Mouse (Mus musculus) fibroblast of lung, adult 2 months (primary cell): ENCODE data around the gene Astn2.
A peak's percentile ranks its signal among the peaks of the same experiment; 100 is the strongest.

Source experiments
- DNase-seq: peaks from one replicate; pipeline ENCODE4 v3.0.0-alpha.2; 2011; ENCODE audit warnings: low read depth

Astn2 gene

DNA sequence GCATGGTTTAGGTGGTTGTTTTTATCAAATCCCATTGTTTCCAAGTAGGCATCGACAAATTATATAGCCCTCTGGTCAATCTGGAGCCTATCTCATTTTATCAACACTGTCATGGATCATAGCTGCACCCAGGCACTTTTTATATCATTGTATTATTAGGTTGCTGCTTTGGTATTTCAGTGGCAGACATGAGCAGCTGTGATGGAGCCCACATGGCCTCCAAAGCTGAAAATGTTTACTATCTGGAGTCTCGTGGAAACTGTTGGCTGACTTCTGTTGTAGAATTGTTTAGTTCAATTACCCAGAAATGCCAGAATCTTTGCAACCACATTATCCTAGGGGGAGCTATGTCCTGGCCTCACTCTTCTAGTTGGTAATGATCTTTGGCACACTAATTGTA, 732.1 kb downstream of the Astn2 start:
- DNase-seq: no peak

- DNase-seq: no peak
Measured at GRCm38 (mm10) chr4:65671585-65672184, 732.7 kb downstream of the Astn2 start.

- DNase-seq: no peak
Measured at GRCm38 (mm10) chr4:65667030-65667610, 737.3 kb downstream of the Astn2 start.

DNA sequence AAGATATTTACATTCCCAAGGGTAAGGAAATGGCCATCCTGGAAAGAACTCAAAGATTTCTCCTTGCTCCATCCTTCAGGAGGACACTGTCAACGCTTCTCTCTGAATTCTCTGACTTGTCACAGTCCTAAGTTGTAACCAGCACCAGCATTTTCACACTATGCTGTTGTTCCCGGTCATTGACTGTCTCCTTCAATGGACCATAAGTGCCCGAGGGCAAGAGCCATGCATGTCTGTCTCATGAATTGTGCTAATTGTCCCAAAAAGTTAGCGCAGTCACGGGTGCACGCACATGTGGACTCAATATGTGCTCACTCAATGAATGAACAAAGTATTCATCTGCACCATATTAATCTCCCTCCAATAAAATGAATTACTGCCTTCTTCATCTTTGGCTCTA, 741.2 kb downstream of the Astn2 start:
- no peak for DNase-seq

GRCm38 (mm10) chr4:65654723-65655122, 749.7 kb downstream of the Astn2 start:
- peak; percentile 18 for DNase-seq

GRCm38 (mm10) chr4:65642611-65643010, 761.8 kb downstream of the Astn2 start:
- no peak for DNase-seq

- DNase-seq: no peak
Measured at GRCm38 (mm10) chr4:65638231-65638630, 766.2 kb downstream of the Astn2 start.

GRCm38 (mm10) chr4:65620125-65620524, 784.3 kb downstream of the Astn2 start:
- no peak for DNase-seq

DNA sequence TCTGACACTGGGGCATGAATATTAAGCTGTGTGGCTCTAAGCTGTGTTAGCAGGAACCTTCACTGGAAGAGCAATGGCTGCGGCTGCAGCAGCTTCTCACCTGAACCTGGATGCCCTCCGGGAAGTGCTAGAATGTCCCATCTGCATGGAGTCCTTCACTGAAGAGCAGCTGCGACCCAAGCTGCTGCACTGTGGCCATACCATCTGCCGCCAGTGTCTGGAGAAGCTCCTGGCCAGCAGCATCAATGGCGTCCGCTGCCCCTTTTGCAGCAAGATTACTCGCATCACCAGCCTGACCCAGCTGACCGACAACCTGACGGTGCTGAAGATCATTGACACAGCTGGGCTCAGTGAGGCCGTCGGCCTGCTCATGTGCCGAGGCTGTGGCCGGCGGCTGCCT, 791.3 kb downstream of the Astn2 start:
- no peak for DNase-seq

- DNase-seq: no peak
Measured at GRCm38 (mm10) chr4:65610896-65611295, 793.5 kb downstream of the Astn2 start.

- DNase-seq: no peak
Measured at GRCm38 (mm10) chr4:65610329-65610728, 794.1 kb downstream of the Astn2 start.

DNA sequence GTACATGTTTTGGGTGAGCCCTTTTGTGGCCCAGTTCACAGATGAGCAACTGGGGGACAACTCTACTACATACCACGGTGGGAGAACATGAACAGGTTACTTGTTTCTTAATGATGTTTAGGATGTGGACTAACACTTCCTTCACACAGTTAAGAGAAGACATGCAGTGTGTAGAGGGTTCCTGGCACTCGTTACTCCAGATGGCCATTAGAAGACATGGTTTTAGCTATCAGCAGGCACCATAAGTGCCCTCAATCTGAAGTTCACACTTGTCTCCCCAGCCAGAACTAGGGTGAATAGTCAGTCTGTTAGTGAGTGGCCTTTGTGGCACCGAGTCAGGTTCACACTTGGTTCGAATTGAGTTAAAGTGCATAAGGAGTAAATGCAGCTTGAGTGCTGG, 796.3 kb downstream of the Astn2 start:
- DNase-seq: no peak

DNA sequence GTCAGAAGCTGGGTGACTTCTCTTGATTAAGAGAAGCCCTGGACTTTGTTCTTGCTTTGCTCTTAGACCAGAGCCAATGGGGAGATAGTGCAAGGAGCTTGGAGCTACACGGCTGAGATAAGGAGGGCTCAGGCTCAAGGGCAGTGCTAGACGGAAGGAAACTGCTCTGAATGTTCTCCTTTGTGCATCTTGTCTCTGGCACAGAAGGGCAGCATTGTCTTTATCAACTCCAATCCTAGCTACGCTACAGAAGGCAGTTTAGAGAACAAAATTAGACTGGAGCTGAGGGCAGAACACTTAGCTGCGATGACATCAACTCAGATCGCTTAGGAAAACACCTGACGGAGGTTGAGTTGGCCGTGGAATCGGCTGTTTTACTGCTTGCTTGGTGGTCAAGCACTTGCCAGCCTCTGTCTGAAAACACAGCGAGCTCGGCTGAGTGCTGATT, 797.2 kb downstream of the Astn2 start:
- DNase-seq: no peak

- DNase-seq: no peak
Measured at GRCm38 (mm10) chr4:65605151-65605702, 799.2 kb downstream of the Astn2 start.

- peak; percentile 83 for DNase-seq
Measured at GRCm38 (mm10) chr4:65604504-65605150, 799.8 kb downstream of the Astn2 start, which contains the start of gene Trim32. Trim32 (plus strand) TSS chr4:65604986.

DNA sequence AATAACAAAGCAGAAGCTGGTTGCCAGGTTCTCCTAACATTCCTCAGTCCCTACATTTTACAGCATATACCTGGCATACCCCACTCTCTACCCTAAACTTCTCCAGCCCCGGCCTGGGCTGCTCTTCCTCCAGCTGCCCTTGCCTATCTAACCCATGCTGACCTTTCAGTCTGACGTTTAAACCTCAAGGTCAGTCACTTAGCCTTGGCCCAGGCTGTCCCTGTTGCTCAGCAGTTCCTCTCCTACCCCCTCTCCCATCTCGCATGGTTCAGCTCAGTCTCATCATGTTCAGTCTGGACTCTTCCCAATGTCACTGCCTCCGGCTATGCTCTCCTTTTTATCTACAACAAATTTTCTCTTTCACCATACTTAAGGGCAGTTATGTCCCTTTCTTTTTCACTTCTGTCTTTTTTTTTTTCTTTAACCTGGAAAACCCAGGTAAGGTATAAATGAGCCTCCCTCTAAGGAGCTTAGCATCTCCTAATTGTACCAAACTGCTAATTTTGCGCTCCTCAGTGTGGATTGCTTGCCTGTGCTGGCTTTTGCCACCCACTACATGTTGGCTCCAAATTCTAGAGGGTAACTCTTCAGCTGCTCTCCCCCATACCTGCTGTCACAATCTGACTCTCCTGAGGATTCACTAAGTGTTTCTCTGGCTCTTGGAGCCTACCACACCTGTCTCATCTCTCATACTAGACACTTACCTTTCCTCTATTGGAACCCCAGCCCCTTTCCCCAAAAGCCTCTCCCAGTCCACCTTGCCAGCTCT, 809.6 kb downstream of the Astn2 start:
- DNase-seq: no peak

- DNase-seq: peak; percentile 48
Measured at GRCm38 (mm10) chr4:65589780-65590179, 814.6 kb downstream of the Astn2 start.

DNA sequence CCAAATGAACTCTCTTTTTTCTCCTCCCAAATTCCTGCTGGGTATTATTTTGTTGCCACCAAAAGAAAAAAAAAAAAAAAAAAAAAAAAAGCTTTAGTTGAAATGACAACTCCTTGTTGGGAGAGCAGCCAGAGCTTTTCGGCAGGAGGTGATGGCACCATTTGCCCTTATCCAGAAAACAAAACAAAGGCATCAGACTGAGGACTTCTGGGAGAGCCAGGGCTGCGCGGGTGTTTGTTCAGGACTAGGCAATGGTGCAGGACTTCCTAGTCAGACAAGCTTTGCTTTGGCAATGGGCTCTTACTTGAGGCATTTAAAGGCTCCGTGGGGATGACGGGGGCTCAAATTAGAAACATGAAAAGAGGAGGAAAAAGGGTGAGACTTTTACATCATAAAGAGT, 817.5 kb downstream of the Astn2 start:
- no peak for DNase-seq

GRCm38 (mm10) chr4:65580254-65580653, 824.2 kb downstream of the Astn2 start:
- DNase-seq: no peak

GRCm38 (mm10) chr4:65565493-65565892, 838.9 kb downstream of the Astn2 start:
- DNase-seq: no peak

DNA sequence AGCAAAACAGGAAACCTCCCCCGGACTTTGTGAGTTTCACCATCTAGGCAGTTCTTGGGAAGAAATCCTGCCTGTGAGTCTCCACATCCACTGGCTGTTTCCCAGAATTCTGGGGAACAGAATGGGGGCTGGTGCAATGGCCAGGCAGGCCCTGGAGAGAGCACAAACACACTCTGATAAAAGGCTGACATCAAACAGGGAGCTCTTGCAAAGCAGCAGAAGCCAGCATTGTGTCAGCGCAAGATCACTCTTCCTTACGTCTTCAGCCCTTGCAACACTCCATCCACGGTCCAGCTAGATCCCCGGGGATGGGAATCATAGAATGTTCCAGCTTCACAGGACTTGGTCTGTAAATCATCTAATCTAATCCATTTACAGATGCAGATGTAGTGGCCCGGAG, 855.9 kb downstream of the Astn2 start:
- no peak for DNase-seq

GRCm38 (mm10) chr4:65545582-65545981, 858.8 kb downstream of the Astn2 start:
- no peak for DNase-seq
